In genomic region chr2:179095981-179096380, GRCm38 (mm10) we compare ENCODE assay signal across 17 mouse cellular contexts.
"Had no signal": no experiment of that assay in that cellular context is flagged by ENCODE, and none has a peak within 500 bp of the region (broad histone marks: within the 10 kb centered on the region; RNA-seq: fewer than 3 reads in every experiment).

No protein-coding gene starts in this region.

- H3K4me2 ChIP-seq: liver, embryonic 11.5 days; liver, embryonic 13.5 days; liver, embryonic 15.5 days; lung, embryonic 15.5 days; midbrain, embryonic 12.5 days; neural tube, embryonic 12.5 days had no signal

- H3K4me1 ChIP-seq: liver, embryonic 13.5 days; liver, embryonic 15.5 days; lung, embryonic 15.5 days; megakaryocyte, embryonic 14.5 days had no signal

- DNase-seq: liver, embryonic 13.5 days; liver, postnatal 0 days; lung, adult 2 months; lung, postnatal 14 days; lung, postnatal 36 days; midbrain, embryonic 14.5 days; right cerebral cortex, postnatal 25 days; right cerebral cortex, postnatal 4 days; spleen, adult 18-20 months had no signal

- H3K9me3 ChIP-seq: liver, embryonic 15.5 days; lung, embryonic 15.5 days; neural tube, embryonic 12.5 days had no signal

- H3K27ac ChIP-seq: liver, embryonic 13.5 days; liver, embryonic 15.5 days; lung, embryonic 15.5 days; macrophage; midbrain, embryonic 12.5 days; neural tube, embryonic 12.5 days had no signal

- ATAC-seq: liver, postnatal 0 days; lung, postnatal 0 days had no signal

- H3K27me3 ChIP-seq: liver, embryonic 13.5 days; liver, embryonic 15.5 days; lung, embryonic 15.5 days; megakaryocyte, embryonic 14.5 days; midbrain, embryonic 12.5 days; neural tube, embryonic 12.5 days had no signal

- H3K36me3 ChIP-seq: liver, embryonic 13.5 days; liver, embryonic 15.5 days; lung, embryonic 15.5 days; midbrain, embryonic 12.5 days; neural tube, embryonic 12.5 days had no signal

- H3K9ac ChIP-seq: liver, embryonic 13.5 days; liver, embryonic 15.5 days; liver, postnatal 0 days; lung, embryonic 15.5 days; midbrain, embryonic 12.5 days; neural tube, embryonic 12.5 days had no signal

- H3K4me3 ChIP-seq: liver, embryonic 13.5 days; liver, embryonic 15.5 days; lung, embryonic 15.5 days; midbrain, embryonic 12.5 days; neural tube, embryonic 12.5 days had no signal
